Mouse (Mus musculus) small intestine, adult 2 months (tissue): ENCODE data around the gene Mesd. TPM values are rescaled to one million over a fixed set of nuclear protein-coding genes. Genes with fewer than 3 reads are reported as not detected.
A peak's percentile ranks its signal among the peaks of the same experiment; 100 is the strongest.
"Not testable (repeated sequence)": the region's sequence is repeated elsewhere in the genome, so short reads cannot be mapped to it uniquely, and the experiment has no call there.

Source experiments
- H3K27ac ChIP-seq: fragments of 200-500 bp; 2 replicates; pipeline ENCODE4 v1.5.1; 2012; ENCODE audit warnings: low read depth, low read length, control low read depth, inconsistent platforms; ENCODE audit not compliant: insufficient read depth
- H3K27me3 ChIP-seq: fragments of 200-500 bp; 2 replicates; pipeline ENCODE4 v1.6.1; 2012; ENCODE audit warnings: mild to moderate bottlenecking, moderate library complexity, low read length, inconsistent platforms; ENCODE audit not compliant: control insufficient read depth, insufficient read depth
- H3K36me3 ChIP-seq: fragments of 200-500 bp; 2 replicates; pipeline ENCODE4 v1.6.1; 2012; ENCODE audit warnings: mild to moderate bottlenecking, low read length, control low read depth, inconsistent platforms; ENCODE audit not compliant: control insufficient read depth, insufficient read depth
- H3K4me1 ChIP-seq: fragments of 200-500 bp; 2 replicates; pipeline ENCODE4 v1.6.1; 2012; ENCODE audit warnings: low read length, inconsistent platforms, mixed read lengths; ENCODE audit not compliant: control insufficient read depth, insufficient read depth, insufficient read length
- H3K4me3 ChIP-seq: fragments of 200-500 bp; 2 replicates; pipeline ENCODE4 v1.5.1; 2012; ENCODE audit warnings: low read depth, mild to moderate bottlenecking, control low read depth, inconsistent platforms, low read length, moderate library complexity
- CTCF ChIP-seq: fragments of 200-500 bp; IDR thresholded peaks from 2 replicates; pipeline ENCODE4 v1.5.1; 2012; ENCODE audit warnings: low read depth, mild to moderate bottlenecking, control low read depth, inconsistent platforms, low read length, moderate library complexity, mixed read lengths; ENCODE audit not compliant: insufficient replicate concordance, insufficient read length; ENCODE audit errors: extremely low read depth
- POLR2A ChIP-seq: fragments of 200-500 bp; IDR thresholded peaks from 2 replicates; pipeline ENCODE4 v1.6.1; 2012; ENCODE audit warnings: low read depth, mild to moderate bottlenecking, control low read depth, inconsistent platforms, low read length, moderate library complexity
- WGBS: fragments of 180-500 bp; shearing (Covaris S2); methylation state at CpG from one replicate; pipeline ENCODE4 v1.1.7; 2018; 5-methylcytosine and 5-hydroxymethylcytosine counted together
- polyA plus RNA-seq: library from polyadenylated mRNA; depleted of rRNA; stranded (reverse); fragments of >200 nt; gene quantifications from 2 replicates; pipeline ENCODE4 v1.2.3, GENCODE M21; 2012

The Mesd gene
- polyA plus RNA-seq, 1 experiment, result 2.4 TPM

DNA sequence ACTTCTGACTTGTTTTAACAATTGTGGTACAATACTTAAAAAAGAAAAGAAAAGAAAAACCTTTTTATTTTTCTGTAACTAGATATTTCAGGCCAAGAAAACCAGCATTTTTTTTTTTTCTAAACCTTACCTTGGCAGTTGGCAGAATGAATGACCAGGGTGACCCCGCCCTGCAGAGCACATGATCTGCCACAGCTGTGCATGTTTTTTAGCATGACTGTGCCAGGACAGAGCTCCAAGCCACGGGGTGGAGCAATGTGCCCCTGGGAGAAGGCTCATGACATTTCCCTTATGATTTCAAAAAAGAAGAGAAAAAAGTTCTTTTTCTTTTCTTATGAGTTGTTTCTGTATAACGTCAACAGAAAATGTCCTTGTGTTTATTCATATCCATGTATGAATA lies 5.1 kb downstream of the Mesd start:
- Histone ChIP-seq H3K36me3 (no peaks in the 10 kb centered on the region), H3K27me3 (no peaks in the 10 kb centered on the region), H3K4me3 (no peak overlapping the region), H3K27ac (no peak overlapping the region), H3K4me1 (peaks cover 3% of the 10 kb centered on the region; the same call in 1 of the 2 replicates)
- TF ChIP-seq POLR2A (no peak), CTCF (no peak)
- WGBS, result 24% methylated on average over 3 of the region's 3 CpGs

DNA sequence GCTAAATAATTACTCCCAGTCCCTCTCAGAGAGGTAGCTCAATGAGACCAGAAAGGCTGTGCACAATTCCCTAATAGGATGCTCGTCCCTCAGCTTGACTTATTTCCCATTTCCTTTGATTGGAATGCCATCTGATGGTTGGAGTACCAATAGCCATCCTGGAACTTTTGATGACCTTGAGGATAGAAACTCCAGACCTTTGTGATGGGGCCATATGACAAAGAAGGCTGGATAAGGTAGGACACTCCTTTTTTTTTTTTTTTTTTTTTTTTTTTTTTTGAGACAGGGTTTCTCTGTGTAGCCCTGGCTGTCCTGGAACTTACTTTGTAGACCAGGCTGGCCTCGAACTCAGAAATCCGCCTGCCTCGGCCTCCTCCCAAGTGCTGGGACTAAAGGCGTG lies 5.7 kb downstream of the Mesd start:
- not testable (repeated sequence) for H3K4me1 ChIP-seq, H3K27me3 ChIP-seq, H3K36me3 ChIP-seq, H3K4me3 ChIP-seq, H3K27ac ChIP-seq
- 91% methylated on average over 5 of the region's 5 CpGs for WGBS

DNA sequence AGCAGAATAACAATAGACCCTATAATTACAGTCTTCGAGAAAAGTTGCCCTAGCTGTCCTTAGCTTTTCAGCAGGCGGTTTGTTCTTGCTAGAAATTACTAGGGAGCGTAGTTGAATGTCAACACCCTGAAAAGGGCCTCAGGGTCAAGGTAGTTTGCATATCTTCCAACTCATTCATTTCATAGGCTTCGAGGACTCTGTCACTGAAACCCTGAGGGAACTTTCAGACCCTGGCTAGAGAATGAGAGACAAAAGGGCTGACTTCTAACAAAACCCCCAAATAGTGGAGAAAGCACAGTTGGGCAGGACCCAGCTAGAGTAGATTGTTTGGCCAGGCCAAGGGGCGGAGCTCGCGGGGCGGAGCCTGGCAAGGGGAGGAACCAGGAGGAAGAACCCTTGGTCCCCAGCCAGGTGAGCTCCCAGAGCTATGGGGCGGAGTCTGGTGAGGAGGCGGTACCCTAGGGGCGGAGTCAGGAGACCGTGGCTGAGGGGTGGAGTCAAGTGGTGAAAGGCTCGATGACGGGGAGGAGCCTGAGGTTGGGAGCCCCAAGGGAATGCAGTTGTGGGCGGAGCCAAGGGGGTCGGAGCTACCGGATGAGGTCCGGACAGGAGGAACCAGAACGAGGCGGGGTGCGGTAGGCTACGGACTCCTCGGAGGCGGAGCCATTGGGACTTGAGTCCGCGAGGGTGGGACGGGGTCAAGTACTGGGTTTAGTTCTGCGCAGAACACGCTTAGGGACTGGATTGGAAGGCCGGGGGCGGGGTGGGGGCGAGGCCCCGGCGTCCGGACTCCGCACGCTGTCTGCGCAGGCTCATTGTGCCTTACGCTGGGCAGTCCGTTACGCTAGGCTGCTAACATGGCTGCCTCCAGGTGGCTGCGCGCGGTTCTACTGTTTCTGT lies 7.4 kb downstream of the Mesd start:
- H3K4me1 ChIP-seq, result no peaks in the 10 kb centered on the region; the same call in 1 of the 2 replicates
- WGBS, result 2% methylated on average over 44 of the region's 44 CpGs
- H3K36me3 ChIP-seq, result peaks cover 9% of the 10 kb centered on the region; the same call in 1 of the 2 replicates
- H3K27me3 ChIP-seq, result no peaks in the 10 kb centered on the region
- H3K4me3 ChIP-seq, result peak overlapping the region; percentile 88
- peak overlapping the region; percentile 72 for H3K27ac ChIP-seq
- TF ChIP-seq CTCF, result 0 out of 2 replicates have a peak, but pooled peaks have one; percentile 32
- TF ChIP-seq POLR2A, result peak; percentile 53; the same call in 1 of the 2 replicates

DNA sequence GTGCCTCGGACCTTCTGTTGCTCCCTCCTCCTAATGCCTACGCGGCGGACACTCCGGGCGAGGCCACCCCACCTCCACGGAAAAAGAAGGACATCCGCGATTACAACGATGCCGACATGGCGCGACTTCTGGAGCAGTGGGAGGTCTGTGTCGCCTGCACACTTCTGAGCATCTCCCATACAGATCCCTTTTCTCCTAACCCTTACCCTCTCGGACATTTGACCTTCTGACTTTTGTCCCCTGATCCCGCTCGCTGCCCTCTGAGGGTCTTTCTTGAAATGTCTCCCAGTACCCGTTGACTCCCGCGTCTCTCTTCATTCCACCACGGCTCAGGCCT lies 8.0 kb downstream of the Mesd start:
- H3K27ac ChIP-seq, result peak overlapping the region; percentile 72
- H3K4me3 ChIP-seq, result peak overlapping the region; percentile 88
- WGBS, result under 1% methylated on average over 21 of the region's 21 CpGs
- TF ChIP-seq CTCF (peak; percentile 4; the same call in 1 of the 2 replicates), POLR2A (no peak)
- peaks cover 10% of the 10 kb centered on the region for H3K36me3 ChIP-seq
- H3K4me1 ChIP-seq, result no peaks in the 10 kb centered on the region; the same call in 1 of the 2 replicates
- no peaks in the 10 kb centered on the region for H3K27me3 ChIP-seq

DNA sequence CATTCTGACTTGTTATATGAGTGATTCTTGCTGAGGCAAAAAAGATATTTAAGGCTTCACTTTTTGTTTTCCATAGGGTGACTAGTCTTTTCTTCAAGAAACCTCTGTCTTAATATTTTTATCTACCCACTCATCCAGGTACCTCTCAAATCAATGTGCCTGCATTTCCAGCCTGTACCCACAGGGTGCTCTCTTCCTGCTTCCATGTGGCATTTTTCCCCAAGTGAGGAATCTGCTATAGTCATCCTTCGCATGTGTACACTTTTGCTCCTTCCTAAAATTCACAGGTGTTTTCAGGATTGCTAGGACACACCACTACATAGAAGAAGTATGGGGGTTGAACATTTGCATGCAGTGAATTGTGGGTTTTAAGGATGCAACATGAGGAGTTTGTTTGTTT lies 10.1 kb downstream of the Mesd start:
- Histone ChIP-seq H3K27ac (no peak overlapping the region), H3K27me3 (no peaks in the 10 kb centered on the region), H3K4me3 (no peak overlapping the region), H3K4me1 (no peaks in the 10 kb centered on the region; the same call in 1 of the 2 replicates), H3K36me3 (peaks cover 27% of the 10 kb centered on the region)
- WGBS, result 94% methylated on average over 1 of the region's 1 CpGs
- TF ChIP-seq POLR2A (no peak), CTCF (no peak)

DNA sequence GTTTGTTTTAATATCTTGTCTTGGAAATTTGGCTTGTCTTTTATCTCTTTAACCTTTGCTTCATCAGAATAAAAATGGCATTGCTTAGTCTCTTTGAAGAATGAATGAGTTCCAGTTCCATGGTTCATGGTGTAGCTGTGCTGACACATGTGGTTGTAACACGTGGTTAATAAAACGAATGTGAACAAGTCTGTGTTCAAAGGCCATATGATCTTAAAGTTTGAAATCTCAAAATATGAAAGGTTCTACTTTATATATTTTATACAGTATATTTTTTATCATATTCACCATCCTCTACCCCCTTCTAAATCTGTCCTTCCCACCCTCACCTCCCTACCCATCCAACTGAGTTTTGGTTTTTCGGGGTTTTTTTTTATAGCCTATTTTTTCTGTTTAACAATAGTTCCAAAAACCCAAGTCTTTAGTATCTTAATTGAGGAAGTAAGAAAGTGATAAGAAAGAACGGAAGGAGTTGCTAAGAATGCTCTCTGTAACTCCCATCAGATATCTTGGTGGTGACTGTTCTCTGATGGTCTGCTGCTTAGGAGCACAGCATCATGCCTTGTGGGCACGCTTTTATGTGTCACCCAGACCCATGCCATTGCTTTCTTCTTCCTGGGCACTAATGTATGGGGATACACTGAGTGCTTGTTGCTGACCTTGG lies 11.9 kb downstream of the Mesd start:
- H3K4me3 ChIP-seq, result no peak overlapping the region
- H3K4me1 ChIP-seq, result no peaks in the 10 kb centered on the region; the same call in 1 of the 2 replicates
- peaks cover 30% of the 10 kb centered on the region for H3K36me3 ChIP-seq
- H3K27me3 ChIP-seq, result no peaks in the 10 kb centered on the region
- H3K27ac ChIP-seq, result no peak overlapping the region
- WGBS, result 70% methylated on average over 5 of the region's 5 CpGs
- TF ChIP-seq CTCF, result no peak
- no peak for TF ChIP-seq POLR2A

DNA sequence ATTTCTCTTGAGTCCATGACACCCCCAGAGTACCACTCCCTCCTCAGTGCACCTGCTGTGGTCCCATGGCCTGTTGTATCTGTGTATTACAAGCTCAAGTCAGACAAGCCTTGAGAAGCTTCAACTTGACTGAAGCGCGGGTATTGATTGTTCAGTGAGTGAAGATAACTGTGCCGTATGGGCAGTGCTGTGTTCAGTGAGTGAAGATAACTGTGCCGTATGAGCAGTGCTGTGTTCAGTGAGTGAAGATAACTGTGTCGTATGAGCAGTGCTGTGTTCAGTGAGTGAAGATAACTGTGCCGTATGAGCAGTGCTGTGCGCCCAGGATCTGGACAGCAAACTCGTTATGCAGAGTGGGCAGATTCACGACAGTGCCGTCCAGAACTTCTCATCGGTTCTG lies 14.0 kb downstream of the Mesd start:
- WGBS, result 89% methylated on average over 11 of the region's 11 CpGs
- TF ChIP-seq CTCF, result no peak
- TF ChIP-seq POLR2A, result no peak
- Histone ChIP-seq H3K4me1 (no peaks in the 10 kb centered on the region; the same call in 1 of the 2 replicates), H3K27me3 (no peaks in the 10 kb centered on the region), H3K36me3 (peaks cover 30% of the 10 kb centered on the region), H3K27ac (no peak overlapping the region), H3K4me3 (no peak overlapping the region)
